Mouse (Mus musculus) spleen, adult 2 months (tissue): ENCODE data around the gene 1300017J02Rik.

ENCODE experiments used
- CTCF ChIP-seq: fragments of 200-500 bp; IDR thresholded peaks from 2 replicates; pipeline ENCODE4 v1.5.1; 2011; ENCODE audit warnings: mild to moderate bottlenecking, inconsistent platforms; ENCODE audit not compliant: insufficient read depth, insufficient read length, insufficient replicate concordance; ENCODE audit errors: extremely low read depth
- POLR2A ChIP-seq: fragments of 200-500 bp; IDR thresholded peaks from 2 replicates; pipeline ENCODE4 v1.6.1; 2011; ENCODE audit warnings: low read depth, low read length, inconsistent platforms

DNA sequence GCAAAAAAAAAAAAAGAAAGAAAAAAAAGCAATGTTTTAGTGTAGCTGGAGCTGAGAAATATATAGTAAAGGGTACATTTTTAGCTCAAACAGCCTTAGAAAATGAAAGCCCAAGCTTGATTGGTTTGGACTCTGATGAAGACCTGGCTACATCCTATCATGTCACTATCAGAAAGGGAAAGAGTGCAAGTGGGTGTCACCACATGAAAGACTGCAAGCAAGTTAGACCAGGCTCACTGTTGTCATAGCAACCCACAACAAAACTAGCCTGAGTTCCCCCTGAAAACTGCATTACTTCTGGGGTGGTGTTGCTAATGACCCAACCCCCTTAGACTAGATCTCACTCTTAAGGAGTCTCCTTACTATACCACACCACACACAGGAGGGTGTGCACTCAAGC is 32.0 kb upstream of the 1300017J02Rik start:
- TF ChIP-seq CTCF, result no peak
- TF ChIP-seq POLR2A, result no peak
